Mouse (Mus musculus) right cerebral cortex, postnatal 14 days (tissue): ENCODE data around the gene Olfr1314.

Experiments
- DNase-seq: peaks from one replicate; pipeline ENCODE4 v3.0.0; 2022

The Olfr1314 gene

GRCm38 (mm10) chr2:112096681-112097080, at the start of gene Olfr1314:
TSS of gene Olfr1314 (minus strand) at chr2:112096781.
- DNase-seq, result no peak

GRCm38 (mm10) chr2:112140029-112140428, 43.4 kb upstream of the Olfr1314 start, which contains the start of gene Olfr1317:
TSS of gene Olfr1317 (plus strand) at chr2:112140329.
- DNase-seq, result no peak

- DNase-seq, result no peak
These were observed 38.3 kb upstream of the Olfr1314 start, which contains the start of gene Olfr1316 for GRCm38 (mm10) chr2:112134877-112135276. TSS of gene Olfr1316 (minus strand) at chr2:112134977.

- DNase-seq, result no peak
These were observed 18.8 kb upstream of the Olfr1314 start, which contains the start of gene Olfr1315-ps1 for GRCm38 (mm10) chr2:112115340-112115739. TSS of gene Olfr1315-ps1 (minus strand) at chr2:112115440.

- DNase-seq, result no peak
These were observed 18.8 kb downstream of the Olfr1314 start, which contains the start of gene Olfr1313 for GRCm38 (mm10) chr2:112077743-112078142. TSS of gene Olfr1313 (minus strand) at chr2:112077843.

GRCm38 (mm10) chr2:112050138-112050537, 46.4 kb downstream of the Olfr1314 start, which contains the start of gene Olfr1312:
TSS of gene Olfr1312 (minus strand) at chr2:112050238.
- no peak for DNase-seq
